Mouse (Mus musculus) central nervous system, embryonic 18 days (tissue): ENCODE measurements around the gene Gm20890. TPM values are rescaled to one million over a fixed set of nuclear protein-coding genes. Genes with fewer than 3 reads are reported as not detected.

Experiments
- polyA plus RNA-seq: library from polyadenylated mRNA; depleted of rRNA; stranded (reverse); fragments of >200 nt; gene quantifications from 2 replicates; pipeline ENCODE4 v1.2.3, GENCODE M21; 2012; rRNA removed

The Gm20890 gene
- polyA plus RNA-seq, result not detected in 2 replicates

GRCm38 (mm10) chrY:26776699-26777098, at the start of gene Gm20890:
Gene Gm20890 (minus strand): TSS chrY:26776799.

